Mouse (Mus musculus): ENCODE measurements around the gene Mgat5b. TPM values are rescaled to one million over a fixed set of nuclear protein-coding genes. Genes with fewer than 3 reads are reported as not detected.

Mgat5b gene
- polyA plus RNA-seq, 1 experiment from 2014 or later = 0.35 TPM

Other genes with a start within 250 kb of the Mgat5b start
- gene St6galnac1, start 143.4 kb upstream of the Mgat5b start, polyA plus RNA-seq (2015; fragmentation: Nextera tagmentation; extraction: Ambion mirVana) = not detected in 2 replicates
- gene Mxra7, start 90.8 kb upstream of the Mgat5b start, polyA plus RNA-seq (2015; fragmentation: Nextera tagmentation; extraction: Ambion mirVana) = 18.8 and 19.0 TPM in 2 replicates
- 61.3 and 61.9 TPM in 2 replicates for gene Mettl23, start 75.6 kb upstream of the Mgat5b start, polyA plus RNA-seq (2015; fragmentation: Nextera tagmentation; extraction: Ambion mirVana)
- gene Jmjd6, start 75.4 kb upstream of the Mgat5b start, polyA plus RNA-seq (2015; fragmentation: Nextera tagmentation; extraction: Ambion mirVana) = 64.2 and 65.7 TPM in 2 replicates
- 30.3 and 30.5 TPM in 2 replicates for gene Mfsd11, start 66.4 kb upstream of the Mgat5b start, polyA plus RNA-seq (2015; fragmentation: Nextera tagmentation; extraction: Ambion mirVana)
- gene Srsf2, start 65.8 kb upstream of the Mgat5b start, polyA plus RNA-seq (2015; fragmentation: Nextera tagmentation; extraction: Ambion mirVana) = 857 and 876 TPM in 2 replicates
- gene Sec14l1, start 196.3 kb downstream of the Mgat5b start, polyA plus RNA-seq (2015; fragmentation: Nextera tagmentation; extraction: Ambion mirVana) = 68.9 and 73.9 TPM in 2 replicates

All from lung, embryonic 15.5 days (tissue).